Mouse (Mus musculus) left cerebral cortex, postnatal 25 days (tissue): ENCODE measurements at regions not wholly inside any gene's neighbourhood (a gene's known extent, or its start where the extent isn't known, plus 50 kb on each side); places are given as distances from the start of the nearest gene placed in this dataset.

ENCODE experiments used
- DNase-seq, 2 experiments: peaks; one replicate each; pipeline ENCODE4 v3.0.0; 2022; ENCODE audit warnings: low spot score in 2 of 2, mixed read lengths in 1 of 2
- intact Hi-C: fragments of 180-260 bp; cut with DNase I; formaldehyde crosslinking; loops from one replicate; pipeline ENCODE4 v1.15.1; 2025
- microRNA-seq, 2 experiments: library from miRNA; unstranded; fragments of <30 nt; microRNA quantifications; one replicate each; pipeline ENCODE4 v1.2.0; 2022

DNA sequence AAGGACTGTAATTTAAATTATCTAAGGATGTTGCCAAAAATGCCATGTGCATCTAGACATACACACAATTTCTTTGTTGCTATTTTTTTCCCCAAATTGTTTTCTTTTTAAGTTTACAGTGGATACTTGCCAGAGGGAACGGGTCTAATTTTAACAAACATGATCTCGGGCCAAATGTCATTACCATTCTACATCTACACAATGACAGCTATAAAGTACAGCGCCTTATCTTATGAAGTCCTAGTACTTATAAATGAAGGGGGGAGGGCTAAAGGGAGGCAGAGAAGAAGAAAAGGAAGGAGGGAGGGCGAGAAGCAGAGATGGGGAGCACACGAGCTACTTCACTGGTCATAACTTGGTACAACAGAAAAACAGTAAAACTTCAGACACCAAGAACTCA, 89.4 kb upstream of the Paip1 start:
- intact Hi-C loops, result no loop called here

DNA sequence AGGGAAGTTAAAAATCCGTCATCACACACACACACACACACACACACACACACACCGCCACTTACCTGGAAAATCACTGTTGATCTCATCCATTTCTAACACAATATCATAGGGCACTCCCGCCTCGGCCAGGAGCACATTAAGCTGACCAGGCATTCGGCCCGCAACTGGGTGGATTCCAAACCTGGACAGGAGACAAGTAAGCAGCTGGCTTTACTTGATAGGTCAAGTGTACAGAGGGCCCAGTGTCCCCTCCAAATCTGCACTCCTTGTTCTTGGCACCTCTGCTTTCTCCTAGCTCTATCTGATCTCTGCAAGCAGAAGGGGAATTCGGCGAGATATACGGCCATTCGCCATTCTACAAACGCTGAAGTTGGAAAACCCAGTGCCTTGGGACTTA, 88.6 kb upstream of the Paip1 start:
- no peak for DNase-seq
- intact Hi-C loops, result no loop called here

More for the DNA sequence above, 89.4 kb upstream of the Paip1 start:
- DNase-seq, result no peak

DNA sequence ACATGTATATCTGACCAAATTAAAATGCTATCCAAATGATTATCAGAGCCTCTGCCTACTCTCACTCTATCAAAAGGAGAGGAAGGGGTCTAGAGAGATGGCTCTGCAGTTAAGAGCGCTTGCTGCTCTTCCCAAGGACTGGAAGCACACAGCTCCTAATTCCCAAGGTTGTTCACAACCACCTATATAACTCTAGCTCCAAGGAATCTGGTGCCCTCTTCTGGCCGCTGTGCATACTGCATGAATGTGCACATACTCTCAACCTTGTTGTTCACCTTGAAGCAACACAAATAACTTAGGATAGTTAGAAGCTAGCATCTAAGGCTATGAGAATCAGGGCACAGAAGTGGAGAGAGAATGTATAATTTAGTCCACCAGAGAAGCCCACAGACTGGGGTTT, 86.6 kb upstream of the Paip1 start:
- intact Hi-C loops, result no loop called here

DNA sequence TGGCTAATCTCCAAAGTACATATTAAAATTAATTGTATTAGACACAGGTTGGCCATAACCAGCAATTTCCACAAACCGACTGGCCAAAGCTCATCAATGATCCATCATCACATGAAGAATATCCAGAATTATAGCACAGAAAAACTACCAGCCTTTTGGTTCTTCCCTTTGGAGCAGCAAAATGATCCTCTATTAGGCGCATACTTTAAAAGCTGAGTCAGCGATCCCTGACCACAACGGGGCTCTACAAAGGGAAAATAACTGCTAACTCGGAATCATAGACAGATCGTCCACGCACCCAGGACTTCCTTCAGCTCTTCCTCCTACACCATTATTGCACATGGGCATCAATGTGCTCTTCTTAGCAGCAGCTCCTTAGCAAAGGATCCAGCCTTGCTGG, 85.6 kb upstream of the Paip1 start:
- no peak for DNase-seq
- intact Hi-C loops, result no loop called here

More for the DNA sequence above, 86.6 kb upstream of the Paip1 start:
- peak in 1 of 2 experiments; percentile 28 for DNase-seq

DNA sequence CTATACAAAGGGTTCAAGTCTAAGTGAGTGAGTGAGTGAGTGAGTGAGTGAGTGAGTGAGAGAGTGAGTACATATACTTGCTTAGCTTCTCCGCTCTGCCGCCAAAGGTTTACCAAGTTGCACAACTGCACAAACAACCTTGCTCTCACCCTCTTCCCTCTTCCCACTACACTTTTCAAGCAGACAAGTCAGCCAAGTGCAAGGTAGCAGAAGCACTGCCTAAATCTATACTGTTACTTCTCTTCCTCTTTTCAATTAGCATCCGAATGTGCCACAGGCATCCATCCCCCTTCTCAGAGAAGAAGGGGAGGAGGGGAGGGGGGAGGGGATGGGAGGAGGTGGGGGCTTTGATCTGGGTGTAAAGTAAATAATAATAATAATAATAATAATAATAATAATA, 80.4 kb upstream of the Paip1 start:
- intact Hi-C loops, result no loop called here
- DNase-seq, result no peak

DNA sequence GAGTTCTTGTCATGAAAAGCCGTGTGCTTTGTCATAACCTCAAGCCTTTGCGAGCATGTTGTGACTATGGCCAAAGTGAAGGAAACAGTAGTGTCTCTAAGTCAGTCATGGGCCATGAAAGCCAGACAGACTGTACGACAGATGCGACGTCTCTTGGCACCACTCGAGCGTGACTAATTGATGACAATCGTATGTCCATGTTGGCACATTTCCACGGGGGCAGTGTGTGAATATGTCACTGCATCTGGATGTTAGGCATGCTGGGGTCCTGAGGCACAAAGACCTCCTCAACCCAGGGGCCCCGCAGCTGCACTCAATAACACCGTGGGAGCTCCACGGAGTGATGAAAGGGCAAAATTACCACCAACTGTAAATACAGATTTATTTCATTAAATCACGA, 77.1 kb upstream of the Paip1 start:
- DNase-seq, result no peak
- intact Hi-C loops, result no loop called here

DNA sequence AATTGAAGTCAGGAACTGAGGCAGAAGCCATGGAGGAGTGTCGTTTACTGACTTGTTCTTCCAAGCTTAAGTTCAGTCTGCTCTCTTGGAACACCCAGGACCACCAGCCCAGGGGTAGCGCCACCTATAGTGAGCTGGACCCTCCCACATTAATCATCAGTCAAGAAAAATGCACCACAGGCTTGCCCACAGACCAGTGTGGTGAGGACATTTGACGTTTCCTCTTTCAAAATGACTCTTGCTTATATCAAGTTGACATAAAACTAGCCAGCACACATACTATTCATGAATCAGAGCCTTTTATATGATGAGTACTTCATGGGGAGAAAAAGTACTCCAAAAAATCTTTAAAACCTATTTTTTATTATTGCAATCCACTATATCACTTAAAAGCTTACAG, 69.7 kb upstream of the Paip1 start:
- intact Hi-C loops, result no loop called here
- no peak for DNase-seq

DNA sequence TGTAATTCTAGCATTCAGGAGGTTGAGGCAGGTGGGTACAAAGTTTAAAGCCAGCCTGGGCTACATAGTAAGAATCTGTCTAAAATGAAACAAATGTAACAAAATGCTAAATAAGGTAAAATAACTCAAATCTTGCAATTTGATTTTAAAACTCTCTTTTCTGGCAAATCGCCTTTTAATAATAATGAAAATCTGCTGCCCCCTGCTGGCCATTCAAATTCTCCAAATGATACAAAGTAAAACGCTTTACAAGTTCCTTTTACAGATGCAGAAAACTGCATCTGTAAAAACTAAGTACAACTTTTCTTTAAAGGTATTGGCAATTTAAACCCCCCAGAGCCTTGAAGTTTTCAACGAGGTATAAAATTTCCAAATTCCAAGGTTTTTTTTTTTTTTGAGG, 65.0 kb upstream of the Paip1 start:
- DNase-seq, result peak; percentile 20 to 45
- intact Hi-C loops, result loop anchor here (5.0 kb wide), 1 partner anchor 961 kb away; no protein-coding TSS in a partner anchor

DNA sequence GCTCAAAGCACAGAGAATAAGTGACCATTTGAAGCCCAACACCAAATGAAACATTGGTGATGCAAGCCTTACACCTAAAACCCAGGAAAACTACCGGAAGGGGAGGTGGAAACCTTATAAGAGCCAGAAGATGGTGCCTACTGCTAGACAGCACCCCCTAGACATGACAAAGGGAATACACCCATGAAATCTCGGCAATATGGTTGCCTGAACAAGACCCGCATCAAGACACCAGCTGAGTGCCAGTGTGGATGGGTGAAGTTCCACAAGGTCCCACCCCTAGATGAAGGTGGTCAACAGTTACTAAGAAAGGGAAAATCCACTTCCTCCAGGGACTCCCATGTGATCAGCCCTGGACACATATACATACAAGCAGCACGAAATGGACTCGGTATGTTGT, 64.2 kb upstream of the Paip1 start:
- DNase-seq, result no peak
- intact Hi-C loops, result loop anchor here (5.0 kb wide), 1 partner anchor 962 kb away; no protein-coding TSS in a partner anchor

DNA sequence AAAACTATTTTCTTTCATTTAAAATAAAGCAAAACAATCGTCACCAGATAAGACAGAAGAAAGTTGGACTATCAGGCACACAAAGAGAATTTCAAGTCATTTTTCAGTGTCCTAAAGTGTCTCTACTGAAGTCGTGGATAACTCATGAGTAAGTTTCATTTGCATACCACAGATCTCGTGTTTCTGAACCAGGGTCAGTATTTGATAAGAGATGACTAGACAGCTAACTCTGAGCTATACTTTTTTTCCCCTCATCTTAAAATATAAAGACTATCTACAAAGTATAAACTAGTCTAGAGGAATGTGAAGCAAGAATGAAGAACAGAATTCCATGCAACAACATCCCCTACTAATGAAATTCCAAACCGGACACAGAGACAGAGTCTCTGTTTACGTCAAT, 60.9 kb upstream of the Paip1 start:
- DNase-seq, result no peak
- intact Hi-C loops, result no loop called here

DNA sequence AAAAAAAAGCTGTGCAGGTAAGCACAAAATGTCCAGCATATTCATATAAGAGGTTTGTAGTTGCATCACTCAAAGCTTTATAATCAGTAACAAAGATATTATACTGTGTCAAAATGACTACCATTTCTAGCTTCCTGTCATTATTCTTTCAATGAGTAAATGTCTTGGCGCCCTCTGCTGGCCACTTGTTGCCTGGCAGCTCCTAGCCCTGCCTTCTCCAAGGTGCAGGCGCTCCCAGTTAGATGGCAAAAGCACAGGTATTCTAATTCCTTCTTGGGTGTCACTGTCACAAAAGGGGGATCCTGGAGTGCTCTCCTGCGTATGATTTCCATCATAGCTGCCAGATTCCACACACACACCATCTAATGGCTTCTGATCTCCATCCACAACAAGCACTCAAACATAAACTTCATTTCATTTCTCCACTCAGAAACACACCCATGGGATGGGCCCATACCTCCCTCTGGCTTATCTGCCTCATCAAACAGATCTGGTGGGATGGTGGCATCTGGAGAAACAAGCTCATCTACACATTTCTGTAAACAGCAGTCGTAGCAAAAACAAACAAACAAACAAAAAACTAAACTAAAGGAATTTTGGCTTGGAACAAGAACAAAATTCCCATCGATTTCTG, 49.9 kb upstream of the Paip1 start:
- DNase-seq, result peak; percentile 69 to 80
- intact Hi-C loops, result loop anchor here (5.0 kb wide), 2 partner anchors 96 to 976 kb away; no protein-coding TSS in a partner anchor

Small RNA genes in the stretch of these regions (microRNA-seq; reads per million reads assigned to microRNA genes)
- gene Gm44488, result 0 reads per million in 2 experiments
